Mouse (Mus musculus): ENCODE data around the gene Kcnip2. TPM values are rescaled to one million over a fixed set of nuclear protein-coding genes. Genes with fewer than 3 reads are reported as not detected.

Gene Kcnip2
- total and polyA plus RNA-seq, 2 experiments from 2014 or later: 30.3 to 30.6 TPM

GRCm38 (mm10) chr19:45837050-45837994 lies 21.5 kb upstream of the Kcnip2 start:
- Histone ChIP-seq H3K4me2 (ENCODE audit: low read depth) (no peak overlapping the region), H3K36me3 (ENCODE audit: insufficient read depth) (no peaks in the 10 kb centered on the region), H3K27me3 (ENCODE audit: insufficient read depth, low read length) (no peaks in the 10 kb centered on the region), H3K27ac (ENCODE audit: low read depth, low read length) (no peak overlapping the region), H3K9me3 (ENCODE audit: low read length) (no peaks in the 10 kb centered on the region), H3K9ac (no peak overlapping the region), H3K4me3 (ENCODE audit: low read depth, low read length) (no peak overlapping the region), H3K4me1 (ENCODE audit: insufficient read depth) (no peaks in the 10 kb centered on the region)
- ATAC-seq (peak; percentile 66), DNase-seq (no peak)
- 77% methylated on average over 12 of the region's 12 CpGs for WGBS
- TF ChIP-seq CTCF (IDR thresholded peaks at IDR 0.05; ENCODE audit: low read depth): no peak

GRCm38 (mm10) chr19:45835490-45835889 lies 19.6 kb upstream of the Kcnip2 start:
- Histone ChIP-seq H3K9ac (no peak overlapping the region), H3K27me3 (ENCODE audit: insufficient read depth, low read length) (no peaks in the 10 kb centered on the region), H3K4me2 (ENCODE audit: low read depth) (no peak overlapping the region), H3K4me3 (ENCODE audit: low read depth, low read length) (no peak overlapping the region), H3K4me1 (ENCODE audit: insufficient read depth) (no peaks in the 10 kb centered on the region), H3K36me3 (ENCODE audit: insufficient read depth) (no peaks in the 10 kb centered on the region), H3K27ac (ENCODE audit: low read depth, low read length) (no peak overlapping the region), H3K9me3 (ENCODE audit: low read length) (no peaks in the 10 kb centered on the region)
- WGBS: 83% methylated on average over 10 of the region's 10 CpGs
- DNase-seq (no peak), ATAC-seq (no peak)
- no peak for TF ChIP-seq CTCF (IDR thresholded peaks at IDR 0.05; ENCODE audit: low read depth)

- Histone ChIP-seq H3K4me1 (ENCODE audit: insufficient read depth) (no peaks in the 10 kb centered on the region), H3K4me2 (ENCODE audit: low read depth) (no peak overlapping the region), H3K4me3 (ENCODE audit: low read depth, low read length) (no peak overlapping the region), H3K36me3 (ENCODE audit: insufficient read depth) (no peaks in the 10 kb centered on the region), H3K27ac (ENCODE audit: low read depth, low read length) (no peak overlapping the region), H3K9me3 (ENCODE audit: low read length) (no peaks in the 10 kb centered on the region), H3K27me3 (ENCODE audit: insufficient read depth, low read length) (no peaks in the 10 kb centered on the region), H3K9ac (no peak overlapping the region)
- DNase-seq (no peak), ATAC-seq (no peak)
- WGBS: 87% methylated on average over 10 of the region's 10 CpGs
- no peak for TF ChIP-seq CTCF (IDR thresholded peaks at IDR 0.05; ENCODE audit: low read depth)
These were observed 17.8 kb upstream of the Kcnip2 start for GRCm38 (mm10) chr19:45833665-45834064.

- no peaks in the 10 kb centered on the region for H3K36me3 ChIP-seq (ENCODE audit: insufficient read depth)
- H3K4me1 ChIP-seq (ENCODE audit: insufficient read depth): no peaks in the 10 kb centered on the region
- H3K9me3 ChIP-seq (ENCODE audit: low read length): no peaks in the 10 kb centered on the region
- no peak overlapping the region for H3K4me2 ChIP-seq (ENCODE audit: low read depth)
- DNase-seq: no peak
- TF ChIP-seq CTCF (IDR thresholded peaks at IDR 0.05; ENCODE audit: low read depth): no peak
- 63% methylated on average over 2 of the region's 2 CpGs for WGBS
- H3K27ac ChIP-seq (ENCODE audit: low read depth, low read length): no peak overlapping the region
- no peak overlapping the region for H3K4me3 ChIP-seq (ENCODE audit: low read depth, low read length)
- H3K9ac ChIP-seq: no peak overlapping the region
- H3K27me3 ChIP-seq (ENCODE audit: insufficient read depth, low read length): no peaks in the 10 kb centered on the region
- no peak for ATAC-seq
These were observed 14.8 kb upstream of the Kcnip2 start for GRCm38 (mm10) chr19:45830679-45831078.

- 95% methylated on average over 3 of the region's 3 CpGs for WGBS
These were observed 11.9 kb upstream of the Kcnip2 start for GRCm38 (mm10) chr19:45827736-45828135.

GRCm38 (mm10) chr19:45827125-45827524 lies 11.3 kb upstream of the Kcnip2 start:
- Histone ChIP-seq H3K4me3 (ENCODE audit: low read depth, low read length) (no peak overlapping the region), H3K4me1 (ENCODE audit: insufficient read depth) (no peaks in the 10 kb centered on the region), H3K27ac (ENCODE audit: low read depth, low read length) (no peak overlapping the region), H3K27me3 (ENCODE audit: insufficient read depth, low read length) (no peaks in the 10 kb centered on the region), H3K36me3 (ENCODE audit: insufficient read depth) (no peaks in the 10 kb centered on the region), H3K9me3 (ENCODE audit: low read length) (no peaks in the 10 kb centered on the region), H3K4me2 (ENCODE audit: low read depth) (no peak overlapping the region), H3K9ac (no peak overlapping the region)
- TF ChIP-seq CTCF (IDR thresholded peaks at IDR 0.05; ENCODE audit: low read depth): no peak
- ATAC-seq: no peak
- no peak for DNase-seq
- WGBS: 55% methylated on average over 5 of the region's 5 CpGs

More at GRCm38 (mm10) chr19:45827736-45828135, 11.9 kb upstream of the Kcnip2 start:
- no peaks in the 10 kb centered on the region for H3K9me3 ChIP-seq (ENCODE audit: low read length)
- ATAC-seq (no peak), DNase-seq (no peak)
- H3K9ac ChIP-seq: no peak overlapping the region
- no peak overlapping the region for H3K4me3 ChIP-seq (ENCODE audit: low read depth, low read length)
- peak; percentile 31; the same call in 1 of the 2 replicates for TF ChIP-seq CTCF (IDR thresholded peaks at IDR 0.05; ENCODE audit: low read depth)
- H3K27me3 ChIP-seq (ENCODE audit: insufficient read depth, low read length): no peaks in the 10 kb centered on the region
- no peaks in the 10 kb centered on the region for H3K36me3 ChIP-seq (ENCODE audit: insufficient read depth)
- no peak overlapping the region for H3K4me2 ChIP-seq (ENCODE audit: low read depth)
- no peak overlapping the region for H3K27ac ChIP-seq (ENCODE audit: low read depth, low read length)
- no peaks in the 10 kb centered on the region for H3K4me1 ChIP-seq (ENCODE audit: insufficient read depth)

- H3K4me1 ChIP-seq (ENCODE audit: insufficient read depth): 0 out of 2 replicates have a peak, but pooled peaks cover 2% of the 10 kb centered on the region
- no peak overlapping the region for H3K27ac ChIP-seq (ENCODE audit: low read depth, low read length)
- no peak for TF ChIP-seq CTCF (IDR thresholded peaks at IDR 0.05; ENCODE audit: low read depth)
- DNase-seq (no peak), ATAC-seq (no peak)
- no peaks in the 10 kb centered on the region for H3K27me3 ChIP-seq (ENCODE audit: insufficient read depth, low read length)
- no peak overlapping the region for H3K4me2 ChIP-seq (ENCODE audit: low read depth)
- no peaks in the 10 kb centered on the region for H3K9me3 ChIP-seq (ENCODE audit: low read length)
- no peaks in the 10 kb centered on the region for H3K36me3 ChIP-seq (ENCODE audit: insufficient read depth)
- no peak overlapping the region for H3K9ac ChIP-seq
- WGBS: 75% methylated on average over 3 of the region's 3 CpGs
- H3K4me3 ChIP-seq (ENCODE audit: low read depth, low read length): no peak overlapping the region
These were observed 10.3 kb upstream of the Kcnip2 start for GRCm38 (mm10) chr19:45826146-45826545.
